Mouse (Mus musculus) 3134 (cell line): ENCODE measurements around the gene Rreb1.

Experiments
- DNase-seq: peaks from one replicate; pipeline ENCODE4 v3.0.0-alpha.2; 2011; ENCODE audit warnings: low spot score; ENCODE audit not compliant: insufficient read length; ENCODE audit errors: extremely low read depth

Rreb1 gene

DNA sequence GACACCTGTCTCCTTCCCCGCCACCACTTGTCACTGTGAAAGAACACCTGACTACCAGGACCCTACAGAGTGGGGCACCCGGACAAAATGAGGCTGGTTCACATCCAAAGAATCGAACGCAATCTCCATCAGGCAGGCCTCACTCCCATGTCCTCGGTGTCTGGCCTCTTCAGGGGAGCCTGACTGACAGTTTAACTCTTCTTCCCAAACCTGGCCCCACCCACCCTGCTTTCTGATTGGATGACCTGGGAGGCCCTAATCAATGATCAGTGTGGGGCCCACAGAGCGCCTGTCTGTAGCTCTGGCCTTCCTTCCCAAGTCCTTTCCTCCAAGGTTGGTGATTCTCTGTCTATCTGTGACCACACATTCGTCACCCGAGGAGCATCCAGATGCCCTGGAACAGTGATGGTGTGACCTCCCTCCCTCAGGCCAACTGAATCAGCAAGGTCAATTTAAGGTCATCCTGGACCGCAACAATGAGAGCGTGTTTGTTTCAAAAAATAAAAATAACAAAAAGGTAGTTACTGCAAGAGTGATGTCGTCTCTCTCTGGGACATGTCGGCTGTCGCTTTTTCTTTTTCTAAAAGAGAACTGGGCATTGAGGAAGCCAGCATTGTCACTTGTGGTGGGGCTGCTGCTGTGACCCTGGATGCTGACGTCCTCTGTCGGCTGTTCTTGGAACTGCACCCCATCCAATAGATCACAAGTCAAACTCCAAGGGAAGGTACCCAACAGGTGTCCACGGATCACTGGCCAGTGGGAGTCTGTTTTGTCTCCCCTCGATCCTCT, 187.1 kb downstream of the Rreb1 start:
- DNase-seq = no peak

DNA sequence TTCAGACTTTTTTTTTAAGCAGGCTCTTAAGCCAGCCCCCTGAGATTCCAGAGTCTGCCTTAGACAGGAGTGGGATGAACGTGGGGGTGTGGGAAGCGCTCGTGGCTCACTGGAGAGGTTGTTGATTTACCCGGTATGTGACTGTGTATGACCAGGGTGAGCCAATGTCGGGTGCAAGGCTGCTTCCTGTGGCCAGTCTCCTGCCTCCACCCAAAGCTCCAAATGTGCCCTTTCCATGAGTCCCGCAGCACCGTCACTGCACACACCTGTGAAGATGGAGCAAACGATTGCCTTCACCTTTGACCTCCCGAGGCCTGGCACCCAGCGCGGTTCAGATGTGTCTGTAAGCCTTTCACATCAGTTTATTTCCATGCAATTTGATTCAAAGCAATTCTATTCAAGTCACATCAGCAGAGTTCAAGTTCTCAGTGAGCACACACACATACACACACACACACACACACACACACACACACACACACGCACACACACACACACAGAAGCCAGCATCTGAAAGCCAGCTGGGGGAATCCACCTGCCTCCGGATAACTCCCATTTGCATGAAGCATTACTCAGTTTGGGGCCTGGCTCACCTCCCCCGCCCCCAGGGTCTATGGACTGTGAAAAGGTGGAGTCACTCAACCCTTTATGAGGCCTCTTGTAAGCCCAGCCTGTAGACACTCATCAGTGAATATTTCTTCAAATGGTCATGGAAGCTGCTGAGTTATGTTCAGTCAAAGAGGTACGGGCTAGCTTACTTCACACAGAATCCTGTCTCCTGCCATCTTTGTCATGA, 188.3 kb downstream of the Rreb1 start:
- no peak for DNase-seq

GRCm38 (mm10) chr13:37967052-37967437, 188.8 kb downstream of the Rreb1 start:
- DNase-seq = no peak

DNA sequence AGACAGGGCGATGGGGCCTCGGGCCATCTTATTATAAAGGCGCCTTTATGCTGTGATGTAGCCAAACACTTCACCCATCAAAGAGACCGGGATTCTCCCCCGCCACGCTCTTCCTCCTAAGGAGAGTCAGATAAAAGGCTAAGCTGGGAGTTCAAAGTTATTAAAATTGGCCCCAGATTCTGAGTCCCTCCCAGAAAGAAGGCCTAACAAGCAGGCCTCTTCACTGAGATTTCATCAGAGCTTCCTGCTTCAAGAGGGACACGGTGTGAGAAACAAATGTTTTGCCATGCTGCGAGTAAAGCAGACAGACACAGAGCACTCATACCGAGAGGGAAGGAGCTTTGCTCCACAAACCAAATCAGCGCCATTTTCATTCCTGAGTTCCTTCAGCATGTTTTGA, 189.4 kb downstream of the Rreb1 start:
- no peak for DNase-seq

- DNase-seq = peak; percentile 55
Observed at GRCm38 (mm10) chr13:37969337-37969736, 191.1 kb downstream of the Rreb1 start.

DNA sequence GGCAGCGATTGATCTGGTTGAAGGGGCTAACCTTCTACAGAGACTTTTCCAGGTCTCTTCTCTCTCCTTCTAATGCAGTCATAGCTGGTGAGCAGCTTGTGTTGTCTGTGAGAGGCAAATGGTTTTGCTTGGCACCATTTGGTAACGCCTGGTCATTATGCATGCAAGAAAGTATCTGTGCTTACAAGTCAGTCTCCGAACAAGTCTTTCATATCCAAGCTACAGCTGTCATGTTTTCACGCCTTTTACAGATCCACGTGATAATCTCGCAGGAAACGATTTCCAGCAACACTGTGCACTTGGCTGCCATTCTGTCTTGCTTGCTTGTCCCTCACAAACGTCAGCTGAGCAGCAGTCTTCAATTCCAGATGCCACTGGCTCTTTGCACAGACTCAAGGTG, 191.8 kb downstream of the Rreb1 start:
- DNase-seq = no peak

GRCm38 (mm10) chr13:37970887-37971530, 192.8 kb downstream of the Rreb1 start:
- no peak for DNase-seq

GRCm38 (mm10) chr13:37974036-37974435, 195.8 kb downstream of the Rreb1 start:
- DNase-seq = no peak

DNA sequence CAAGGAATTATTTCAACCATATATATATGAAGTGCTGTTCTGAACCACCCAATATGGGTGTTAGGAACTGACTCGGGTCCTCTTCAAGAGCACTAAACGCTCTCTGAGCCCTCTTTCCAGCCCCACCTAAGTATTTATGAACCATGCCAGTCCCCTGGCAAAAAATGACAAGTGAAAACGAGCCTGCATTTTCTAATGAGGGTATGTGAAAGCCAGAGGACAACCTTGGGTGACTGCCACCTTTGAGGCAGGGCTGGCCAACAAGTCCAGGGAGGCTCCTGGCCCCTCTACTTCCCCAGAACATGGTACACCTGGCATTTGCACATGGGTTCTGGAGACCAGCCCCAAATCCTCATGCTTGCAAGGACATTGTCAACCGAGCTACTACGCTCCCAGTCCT, 196.5 kb downstream of the Rreb1 start:
- DNase-seq = no peak

DNA sequence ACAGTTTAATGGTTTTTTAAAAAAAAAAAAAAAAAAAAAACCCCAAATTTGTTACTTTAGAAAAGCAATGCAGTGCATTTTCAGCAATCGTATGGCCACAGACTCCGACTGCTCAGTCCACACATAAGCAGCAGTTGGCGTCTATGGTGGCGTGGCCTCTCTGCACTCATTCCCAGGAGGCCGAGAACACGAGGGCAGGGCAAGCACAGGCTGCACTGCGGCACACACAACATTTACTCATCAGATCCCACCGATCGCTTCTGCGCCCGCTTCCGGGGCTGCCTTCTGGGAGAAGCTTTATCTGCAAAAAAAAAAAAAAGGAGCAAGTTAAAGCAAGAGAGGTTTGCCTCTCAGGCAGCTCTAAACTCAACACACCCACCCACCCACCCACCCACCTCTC, 201.3 kb downstream of the Rreb1 start:
- DNase-seq = no peak

DNA sequence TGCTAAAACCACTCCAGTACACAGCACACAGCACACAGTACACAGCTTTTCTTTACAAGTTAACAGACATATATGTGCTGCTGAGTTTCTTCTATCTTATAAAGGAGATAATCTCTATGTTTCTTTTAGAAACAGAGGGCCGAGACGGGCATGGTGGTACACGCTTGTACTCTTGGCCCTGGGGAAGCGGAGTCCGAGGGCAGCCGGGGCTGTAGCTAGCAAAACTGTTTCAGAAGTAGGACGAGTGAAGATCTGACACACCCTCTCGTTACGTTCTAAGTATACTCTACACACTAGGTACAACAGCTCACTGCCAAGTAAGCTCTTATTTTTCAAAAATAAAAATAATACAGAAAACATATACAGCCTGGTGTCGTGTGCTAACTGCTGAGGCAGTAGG, 202.1 kb downstream of the Rreb1 start:
- no peak for DNase-seq

DNA sequence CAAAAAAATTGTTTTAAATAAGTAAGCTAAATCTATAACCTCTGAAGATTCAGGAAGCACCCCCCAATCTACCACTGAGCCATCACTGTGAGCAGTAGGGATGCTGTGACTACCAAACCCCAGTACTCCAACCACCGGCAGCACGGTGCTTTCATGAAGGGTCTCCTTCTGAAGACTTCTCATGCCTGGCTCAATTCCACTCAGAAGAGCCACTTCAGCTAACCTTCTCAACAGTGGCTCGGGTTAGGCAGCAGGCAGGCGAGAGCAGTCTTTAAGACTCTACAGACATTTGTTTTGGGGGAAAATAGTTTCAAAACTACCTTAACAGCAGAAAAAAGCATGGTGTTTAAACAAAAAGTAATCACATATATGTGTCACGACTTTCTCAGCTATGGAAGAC, 202.9 kb downstream of the Rreb1 start:
- no peak for DNase-seq

DNA sequence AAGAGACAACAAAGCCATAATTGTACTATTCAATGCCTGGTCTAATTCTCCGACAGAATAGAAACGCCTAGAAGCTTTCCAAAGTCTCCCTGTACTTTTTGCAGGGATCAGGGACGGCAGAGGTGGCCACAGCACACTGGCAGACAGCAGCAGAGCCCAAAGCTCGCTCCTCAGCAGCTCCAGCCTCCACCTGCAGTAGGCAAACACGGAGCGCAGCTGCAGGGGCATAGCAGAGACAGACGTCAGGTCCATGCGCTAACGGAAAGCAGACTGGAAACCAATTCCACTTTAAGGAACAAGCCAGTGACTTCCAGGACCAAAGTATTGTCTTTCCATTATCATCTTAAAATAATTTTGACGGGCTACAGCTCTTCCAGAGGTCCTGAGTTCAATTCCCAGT, 208.0 kb downstream of the Rreb1 start:
- DNase-seq = no peak

DNA sequence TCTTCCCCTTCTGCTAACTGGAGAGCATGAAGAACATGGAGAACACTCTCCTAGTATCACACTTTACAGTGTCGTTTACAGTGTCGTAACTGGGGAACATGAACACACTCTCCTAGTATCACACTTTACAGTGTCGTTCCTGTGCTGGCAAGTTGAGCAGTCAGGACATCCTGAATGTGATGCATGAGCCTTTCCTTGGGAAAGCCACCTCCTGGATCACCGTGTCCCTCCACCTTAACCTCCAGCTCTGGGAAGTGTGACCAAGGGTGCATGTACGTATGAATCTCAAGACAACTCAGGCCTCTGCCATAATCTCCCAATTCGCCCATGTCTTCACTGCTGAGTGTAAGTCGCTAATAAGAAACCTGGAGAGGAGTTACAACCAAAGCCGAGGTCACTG, 211.5 kb downstream of the Rreb1 start:
- no peak for DNase-seq

- DNase-seq = peak; percentile 34
Observed at GRCm38 (mm10) chr13:37992638-37993371, 214.6 kb downstream of the Rreb1 start.

- no peak for DNase-seq
Observed at GRCm38 (mm10) chr13:37993376-37993703, 215.1 kb downstream of the Rreb1 start.

DNA sequence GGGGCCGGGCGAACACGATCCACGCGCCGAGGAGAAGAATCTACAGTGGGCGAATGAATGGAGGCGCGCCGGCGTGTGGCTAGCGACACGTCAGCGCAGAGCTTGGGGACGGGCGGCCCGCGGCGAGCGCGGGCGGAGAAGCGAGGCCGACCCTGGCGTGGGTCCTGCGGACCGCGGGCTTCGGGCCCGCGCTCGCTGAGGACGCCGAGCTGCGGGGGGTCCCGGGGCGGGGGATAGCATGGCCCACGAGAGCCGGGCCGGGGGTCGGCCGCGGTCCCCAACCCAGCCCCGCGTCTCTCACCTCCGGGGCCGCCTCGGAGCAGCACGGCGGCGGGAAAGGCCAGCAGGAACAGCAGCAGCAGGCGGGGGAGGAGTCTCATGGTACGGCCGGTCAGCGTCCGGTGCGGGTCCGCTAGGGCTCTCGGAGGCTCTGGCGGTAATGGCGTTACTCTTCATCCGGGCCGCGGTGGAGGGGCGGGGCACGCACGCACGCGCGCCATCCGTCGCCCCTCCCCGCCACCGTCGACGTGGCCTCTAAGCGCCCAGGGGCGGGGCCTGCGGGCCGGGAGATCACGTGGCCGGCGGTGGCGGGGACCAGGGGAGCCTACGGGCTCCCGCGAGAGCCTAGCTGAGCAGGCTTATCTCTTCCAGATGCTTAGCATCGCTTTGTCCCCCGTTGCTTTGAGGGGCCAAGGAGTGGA, 215.7 kb downstream of the Rreb1 start, which contains the start of gene Ssr1:
Gene Ssr1, minus strand, starts transcription at position 514 of the 701 bp plus-strand sequence.
- peak; percentile 92 for DNase-seq

GRCm38 (mm10) chr13:37994405-37994749, 216.2 kb downstream of the Rreb1 start:
- no peak for DNase-seq

- no peak for DNase-seq
Observed at GRCm38 (mm10) chr13:37999713-38000112, 221.5 kb downstream of the Rreb1 start.
